Mouse (Mus musculus) left cerebral cortex, adult 8-10 months (tissue): Measurements from ENCODE around the gene Epn2. TPM values are rescaled to one million over a fixed set of nuclear protein-coding genes. Genes with fewer than 3 reads are reported as not detected.

Source experiments
- DNase-seq, 2 experiments: peaks; one replicate each; pipeline ENCODE4 v3.0.0; 2022; ENCODE audit warnings: low spot score in 2 of 2
- total RNA-seq, 4 experiments: library from RNA; stranded (reverse); gene quantifications; 2 replicates each; pipeline ENCODE4 v1.2.4; 2022

Epn2 gene
- total RNA-seq, 4 experiments from 2014 or later = 101 to 118 (median 107) TPM

DNA sequence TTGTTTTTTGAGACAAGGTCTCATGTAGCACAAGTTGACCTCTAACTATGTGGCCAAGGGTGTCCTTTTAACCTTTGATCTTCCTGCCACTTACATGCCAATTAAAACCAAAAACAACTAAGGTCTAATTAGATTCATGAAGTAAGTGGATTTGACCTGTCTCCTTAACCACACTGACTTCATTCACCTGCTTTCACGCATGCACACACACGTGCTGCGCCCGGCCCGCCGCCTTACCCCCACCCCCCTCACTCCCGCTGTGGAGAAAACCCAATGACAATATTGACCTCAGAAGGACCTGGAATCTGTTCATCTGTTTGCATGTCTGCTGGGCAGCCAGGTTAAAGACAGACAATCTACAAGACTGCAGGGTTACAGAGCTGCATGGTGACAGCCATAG, 38.8 kb downstream of the Epn2 start:
- DNase-seq = no peak

DNA sequence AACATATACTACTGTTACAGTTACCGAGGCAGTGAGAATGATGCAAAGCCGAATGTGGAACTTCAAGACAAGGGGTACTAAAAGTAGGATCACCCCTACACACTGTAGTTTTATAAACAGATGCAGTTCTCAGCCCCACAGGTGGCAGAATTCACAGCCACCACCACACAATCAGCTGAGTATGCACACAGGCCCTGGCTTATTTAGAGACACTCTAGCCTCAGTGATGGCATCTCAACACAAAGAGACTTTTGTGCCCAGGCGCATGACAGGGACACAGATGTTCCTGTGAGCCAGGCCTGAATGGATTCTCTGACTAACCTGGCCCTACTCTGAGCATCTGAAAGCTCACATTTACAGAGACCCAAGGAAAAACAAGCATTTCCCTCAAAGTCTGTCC, 42.1 kb downstream of the Epn2 start:
- peak in 1 of 2 experiments; percentile 70 for DNase-seq

DNA sequence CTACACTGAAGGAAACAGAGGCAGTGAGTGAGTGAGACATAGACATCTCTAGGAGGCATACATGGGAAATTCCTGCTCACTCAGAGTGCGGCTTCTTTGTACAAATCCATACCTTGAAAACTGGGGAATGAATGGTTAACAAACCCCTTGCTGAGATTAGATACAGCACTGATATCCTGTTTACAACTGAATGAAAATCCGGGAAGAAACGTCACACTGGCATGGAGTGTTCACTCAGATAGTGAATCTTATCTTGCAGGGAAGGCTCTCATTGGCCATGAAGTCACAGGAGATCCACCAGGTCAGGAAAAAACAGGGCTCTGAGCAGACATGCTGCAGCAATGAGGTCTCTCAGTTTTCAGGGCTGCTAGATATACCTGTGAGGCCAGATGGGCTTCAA, 42.5 kb downstream of the Epn2 start:
- DNase-seq = no peak

DNA sequence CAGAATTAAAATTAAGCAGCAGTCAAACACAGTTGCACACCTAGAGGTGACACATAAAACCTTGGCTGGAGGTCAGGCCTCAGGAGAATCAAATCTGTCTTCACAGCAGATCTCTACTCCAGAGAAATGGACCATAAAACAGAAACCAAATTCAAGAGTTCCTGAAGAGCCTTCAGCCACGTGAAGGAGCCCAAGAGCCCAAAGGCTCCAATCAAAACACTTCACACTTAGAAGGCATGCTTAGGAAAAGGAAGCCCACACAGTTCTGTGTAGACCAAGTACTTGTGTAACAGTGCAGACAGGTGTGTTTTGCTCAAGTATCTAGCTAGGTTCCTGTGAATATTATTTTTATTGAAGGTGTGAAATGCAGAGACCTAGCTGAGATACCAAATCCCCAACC, 44.0 kb downstream of the Epn2 start:
- no peak for DNase-seq

DNA sequence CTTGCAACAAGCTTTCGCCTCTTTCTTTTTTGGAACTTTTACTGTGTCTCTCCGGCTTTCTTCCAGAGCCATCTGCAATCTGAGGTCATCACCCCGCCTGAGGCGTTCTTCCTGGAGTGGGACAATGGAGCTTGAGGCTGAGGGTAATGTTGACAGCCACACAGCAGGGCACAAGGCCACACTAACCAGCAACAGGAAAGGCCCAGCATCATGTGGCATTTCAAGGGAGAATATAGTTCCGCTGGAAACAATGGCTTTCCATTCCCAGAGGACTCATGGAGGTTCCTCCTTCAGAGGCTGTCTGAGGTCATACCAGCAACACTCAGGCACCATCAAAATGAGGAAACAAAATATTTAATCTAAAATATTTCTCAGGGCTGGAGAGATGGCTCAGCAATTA, 45.9 kb downstream of the Epn2 start:
- no peak for DNase-seq

DNA sequence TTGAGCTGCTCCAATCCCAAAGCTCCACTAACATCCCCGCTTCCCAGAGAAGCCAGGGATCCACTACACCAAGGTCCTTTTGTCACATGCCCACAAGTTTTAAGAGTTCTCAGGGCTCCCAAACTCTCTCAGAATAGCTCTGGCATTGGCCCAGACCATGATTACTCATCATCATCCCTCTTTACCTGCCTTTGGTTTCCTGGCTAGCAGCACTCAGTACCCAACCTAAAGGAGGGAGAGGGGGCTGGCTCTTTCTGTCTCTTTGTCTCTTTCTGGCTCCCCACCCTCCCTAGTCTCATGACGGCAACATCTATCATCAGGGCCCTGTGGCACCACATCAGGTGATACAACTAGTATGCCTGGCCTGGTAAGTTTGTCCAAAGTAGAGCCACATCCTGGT, 46.7 kb downstream of the Epn2 start:
- no peak for DNase-seq

DNA sequence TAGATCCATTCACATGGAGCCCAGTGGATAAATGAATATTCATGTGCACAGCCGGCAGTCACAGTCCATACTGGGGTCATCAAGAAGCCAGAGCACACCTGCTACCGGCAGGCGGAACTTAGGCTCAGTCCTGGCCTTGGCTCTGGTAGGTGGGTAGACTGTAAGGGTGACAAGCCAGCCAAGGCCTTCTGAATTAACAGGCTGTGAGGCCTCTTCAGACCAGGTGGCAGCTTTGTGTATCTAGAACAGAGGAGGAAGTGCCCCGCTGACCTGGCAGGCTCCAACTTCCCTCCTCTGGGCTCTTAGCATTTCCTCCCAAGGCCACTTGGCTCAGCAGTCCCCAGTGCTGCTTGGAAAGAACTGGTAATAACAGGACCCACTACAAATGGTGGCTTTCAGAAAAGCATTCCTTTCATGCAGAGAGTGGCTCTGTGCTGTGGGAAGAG, 50.2 kb downstream of the Epn2 start:
- DNase-seq = peak in 1 of 2 experiments; percentile 44

DNA sequence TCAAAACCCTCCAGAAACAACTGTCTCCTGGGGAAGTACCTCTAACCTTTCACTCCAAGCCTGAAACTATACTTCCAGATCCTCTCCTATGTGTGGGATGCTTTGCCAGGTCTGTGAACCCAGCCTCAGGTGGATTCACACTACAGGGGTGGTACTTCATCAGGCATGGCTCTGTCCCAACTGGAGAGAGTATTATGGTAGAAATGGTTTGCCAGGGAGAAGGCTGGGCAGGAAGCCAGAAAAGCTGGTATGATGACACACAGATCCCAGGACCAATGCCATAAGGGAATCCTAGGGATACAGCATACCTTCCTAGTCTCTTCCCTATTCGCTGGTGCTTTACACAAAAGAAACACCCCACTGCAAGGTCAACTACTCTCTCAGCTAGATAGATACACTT, 52.6 kb downstream of the Epn2 start:
- DNase-seq = peak in 1 of 2 experiments; percentile 41

DNA sequence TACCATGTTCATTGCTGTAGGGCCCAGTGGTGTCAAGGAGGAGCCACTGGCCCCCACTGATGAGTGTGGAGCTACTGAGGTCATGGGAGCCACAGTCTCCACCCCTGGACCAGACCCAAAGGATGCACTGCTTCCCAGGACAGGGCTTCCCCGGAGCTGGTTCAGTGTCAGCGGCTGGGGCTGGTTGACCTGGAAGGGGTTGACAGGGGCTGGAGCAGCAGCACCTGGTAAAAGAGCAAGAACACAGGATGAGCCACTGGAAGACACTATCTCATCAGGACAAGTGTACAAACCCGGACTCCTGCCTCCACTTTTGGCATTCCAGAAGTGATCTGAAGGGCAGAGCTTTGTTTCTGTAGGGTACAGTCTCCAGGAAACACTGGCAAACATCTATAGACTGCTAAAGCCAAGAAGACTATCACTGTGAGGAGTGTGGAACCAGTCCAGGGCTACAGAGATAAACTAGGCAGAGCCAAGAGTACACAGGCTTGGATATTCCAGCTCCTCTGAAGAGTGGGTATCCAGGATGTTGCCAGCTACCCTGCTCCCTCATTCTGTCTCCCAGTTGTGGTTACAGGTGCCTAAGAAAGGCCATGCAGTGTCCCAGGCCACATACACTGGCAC, 59.9 kb downstream of the Epn2 start:
- no peak for DNase-seq

DNA sequence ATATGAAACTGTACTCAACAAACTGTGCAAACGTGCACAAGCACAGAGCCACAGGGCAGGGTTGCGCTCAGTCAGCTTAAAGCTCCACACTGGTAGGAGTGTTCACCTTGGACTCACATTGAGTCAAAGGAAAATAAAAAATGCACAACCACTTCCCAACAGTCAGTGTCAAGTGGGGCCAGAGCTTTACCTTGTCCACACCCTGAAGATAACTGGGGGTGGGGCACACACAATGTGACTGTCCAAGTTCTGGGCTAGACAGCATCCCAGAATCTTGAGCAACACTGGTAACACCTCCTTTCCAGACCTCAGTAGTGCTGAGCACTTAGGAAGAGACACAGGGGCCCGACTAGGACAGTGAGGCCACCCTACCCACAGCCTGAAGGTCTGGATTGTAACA, 60.6 kb downstream of the Epn2 start:
- DNase-seq = no peak

DNA sequence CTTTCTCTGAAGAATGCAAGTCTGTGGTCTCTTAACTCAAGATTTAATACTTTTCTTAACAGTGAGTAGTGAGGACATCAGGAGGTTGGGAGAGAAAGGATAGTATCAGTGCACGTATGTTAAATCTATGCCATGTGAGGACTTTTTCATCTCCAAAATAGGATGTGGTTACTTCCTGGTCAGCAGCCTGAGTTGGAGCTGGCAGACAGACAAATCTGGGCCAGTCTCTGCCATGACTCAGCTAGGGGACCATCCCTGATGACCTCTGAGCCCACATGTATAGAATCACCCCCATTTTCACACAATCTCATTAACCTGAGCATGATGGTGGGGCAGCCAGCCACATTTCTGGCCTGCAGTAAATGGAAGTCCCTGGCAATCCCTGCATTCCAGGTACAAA, 61.5 kb downstream of the Epn2 start:
- no peak for DNase-seq

DNA sequence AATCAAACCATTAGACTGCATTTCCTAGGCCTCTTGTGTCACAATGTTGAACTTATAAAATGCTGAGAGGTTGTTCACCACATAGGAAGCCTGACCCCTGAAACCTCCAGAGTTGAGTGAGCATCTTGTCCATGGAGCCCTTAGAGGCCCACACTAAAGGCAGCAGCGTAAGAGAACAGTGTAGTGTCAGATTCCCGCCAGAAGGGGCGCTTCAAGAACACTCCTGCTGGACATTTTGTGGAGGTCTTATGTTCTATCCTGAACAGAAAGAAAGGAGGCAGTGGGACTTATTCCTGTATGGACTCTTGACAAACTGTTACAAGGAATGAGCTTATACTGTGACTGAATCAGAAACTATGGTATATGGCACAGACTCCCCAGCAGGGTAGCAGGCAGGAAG, 64.5 kb downstream of the Epn2 start:
- DNase-seq = no peak

DNA sequence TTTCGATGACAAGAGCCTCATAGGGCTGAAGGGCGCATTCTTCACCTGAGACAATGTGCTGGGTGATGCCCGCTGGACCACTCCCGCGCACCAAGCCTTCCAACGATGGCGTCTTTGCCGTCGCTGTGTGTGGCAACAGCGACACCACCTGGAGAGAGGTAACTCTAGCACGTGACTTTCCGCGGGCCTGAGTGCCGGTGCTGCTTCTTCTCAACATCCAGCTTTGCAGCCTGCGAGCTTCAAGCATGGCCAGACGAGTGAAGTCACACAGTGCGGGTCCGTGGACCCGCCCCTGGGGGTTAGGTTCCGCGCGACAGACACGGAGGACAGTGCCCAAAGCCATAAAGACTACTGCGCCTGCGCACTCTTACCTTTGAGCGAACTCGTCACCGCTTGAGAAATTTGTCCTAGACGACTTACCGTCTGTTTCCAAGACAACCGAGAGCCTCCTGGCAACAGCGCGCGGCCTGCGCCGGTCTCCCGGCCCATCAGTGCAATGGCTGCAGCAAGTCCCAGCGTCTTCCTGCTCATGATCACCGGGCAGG, 74.7 kb downstream of the Epn2 start, which contains the start of gene B9d1:
B9d1 (plus strand) TSS at position 432 of the 545 bp plus-strand sequence.
- DNase-seq = peak; percentile 96 to 97

DNA sequence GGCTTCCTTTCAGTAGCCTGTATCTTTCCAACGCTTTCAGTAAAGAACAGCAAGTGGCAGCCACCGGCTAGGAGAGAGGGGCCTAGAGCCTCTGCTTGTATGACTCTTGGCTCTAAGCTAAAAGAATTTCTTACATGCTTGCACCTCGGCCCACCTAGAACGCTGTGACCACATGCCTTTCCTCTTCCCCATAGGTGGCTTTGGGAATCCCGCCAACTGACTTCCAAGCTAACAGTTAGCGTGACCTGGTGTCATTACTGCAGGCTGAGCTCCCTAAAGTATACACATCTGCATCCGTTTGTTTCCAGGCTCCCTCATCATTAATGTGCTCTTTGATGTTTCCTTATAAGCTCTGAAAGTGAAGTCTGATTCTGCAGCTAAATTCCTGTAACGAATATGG, 75.6 kb downstream of the Epn2 start:
- DNase-seq = no peak

DNA sequence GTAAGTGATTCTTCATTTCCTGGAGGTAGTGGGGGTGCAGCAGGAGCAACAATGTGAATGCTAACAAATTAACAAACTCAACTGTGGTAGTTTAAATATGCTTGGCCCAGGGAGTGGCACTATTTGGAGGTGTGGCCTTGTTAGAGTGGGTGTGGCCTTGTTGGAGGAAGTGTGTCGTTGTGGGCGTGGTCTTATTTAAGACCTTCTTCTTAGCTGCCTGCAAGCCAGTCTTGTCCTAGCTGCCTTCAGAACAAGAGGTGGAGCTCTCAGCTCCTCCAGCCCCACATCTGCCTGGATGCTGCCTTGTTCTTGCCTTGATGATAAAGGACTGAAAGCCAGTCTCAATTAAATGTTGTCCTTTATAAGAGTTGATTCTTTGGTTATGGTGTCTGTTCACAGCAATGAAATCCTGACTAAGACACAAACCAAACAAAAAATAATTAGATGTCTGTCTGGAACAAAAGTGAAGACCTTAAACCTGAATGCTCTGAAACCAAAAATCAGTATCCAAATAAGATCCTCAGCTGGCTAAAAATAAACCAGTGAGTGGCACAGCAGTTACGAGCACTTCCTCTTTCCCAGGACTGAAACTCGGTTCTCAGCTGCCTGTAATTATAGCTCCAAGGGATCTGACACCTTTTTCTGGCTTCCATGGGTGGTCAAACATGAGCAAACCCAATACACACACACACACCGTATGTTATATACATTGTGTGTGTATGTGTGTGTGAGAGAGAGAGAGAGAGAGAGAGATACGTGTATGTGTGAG, 80.6 kb downstream of the Epn2 start:
- no peak for DNase-seq

DNA sequence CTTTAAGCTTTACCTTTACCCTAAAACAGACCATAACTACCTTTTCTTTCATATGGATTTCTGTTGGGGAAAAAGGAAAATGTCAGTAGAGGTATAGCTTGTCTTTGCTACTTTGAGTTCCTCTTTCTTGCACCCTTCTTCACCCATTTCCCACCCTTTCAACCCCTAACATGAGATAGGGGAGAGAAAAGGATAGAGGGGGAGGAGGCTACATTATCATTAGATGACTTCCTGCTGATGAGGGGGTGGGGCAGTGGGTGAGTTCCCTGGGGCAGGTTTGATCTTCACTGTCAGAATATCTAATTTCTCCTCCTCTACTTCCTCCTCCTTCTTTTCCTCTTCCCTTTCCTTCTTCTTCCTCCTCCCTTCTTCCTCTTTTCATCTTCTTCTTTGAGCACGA, 82.0 kb downstream of the Epn2 start:
- DNase-seq = no peak

DNA sequence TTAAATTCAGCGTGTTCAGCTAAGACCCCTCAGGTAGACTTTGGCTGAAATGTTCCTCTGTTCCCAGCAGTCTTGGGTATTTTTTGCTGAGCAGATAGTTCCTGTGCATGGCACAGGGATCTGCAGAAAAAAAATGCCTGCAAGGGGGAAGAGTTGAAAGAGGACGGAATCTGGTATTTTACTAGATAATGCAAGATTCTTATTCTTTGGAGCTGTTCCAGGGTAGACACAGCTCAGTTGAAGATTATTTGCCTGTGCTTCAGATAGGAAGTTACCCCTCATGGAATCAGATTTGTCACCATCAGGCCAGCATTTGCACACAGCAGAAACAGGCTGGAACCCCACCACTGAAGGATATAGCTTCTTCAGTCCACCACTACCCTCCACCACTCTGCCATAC, 84.0 kb downstream of the Epn2 start:
- no peak for DNase-seq

DNA sequence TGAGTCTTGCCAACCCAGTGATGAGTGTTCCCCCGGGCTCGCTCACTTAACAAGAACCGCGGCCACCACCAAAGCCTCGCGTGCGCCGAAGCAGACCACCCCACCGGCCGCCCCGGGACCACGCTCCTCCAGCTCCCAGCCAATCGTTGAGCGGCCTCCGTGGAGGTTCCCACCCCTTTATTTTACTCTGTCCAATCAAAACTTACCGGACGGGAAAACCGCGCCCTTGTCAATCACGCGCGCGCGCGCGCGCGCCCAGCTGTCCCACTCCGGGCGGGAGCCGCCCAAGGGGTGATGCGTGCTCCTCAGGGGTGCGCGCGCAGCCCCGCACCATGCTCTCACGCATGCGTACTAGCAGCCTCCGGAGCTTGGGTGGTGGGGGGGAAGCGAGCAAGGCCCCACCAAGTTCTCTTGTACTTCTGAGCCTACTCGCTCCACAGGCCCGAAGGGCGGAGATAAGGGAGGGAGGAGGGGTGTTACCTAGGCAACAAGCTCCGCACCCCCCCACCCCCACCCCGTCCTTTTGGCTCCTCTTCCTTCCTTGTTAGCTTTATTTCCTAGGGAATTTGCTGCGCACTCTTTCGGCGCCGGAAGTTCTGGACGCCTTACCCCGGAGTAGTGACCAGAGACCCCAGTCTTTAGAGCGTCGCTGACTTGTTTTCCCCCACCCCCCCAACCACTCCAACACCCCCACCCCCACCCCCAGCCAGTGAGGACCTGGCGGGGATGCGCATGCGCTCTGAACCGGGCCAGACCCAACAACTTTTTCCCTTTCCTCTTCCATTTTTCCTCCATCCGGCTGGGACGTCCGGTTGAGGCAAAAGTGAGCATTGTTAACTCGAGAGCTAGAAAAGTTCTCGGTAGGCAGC, 85.1 kb downstream of the Epn2 start, which contains the start of gene Mapk7:
Mapk7 (minus strand) TSS at position 278 of the 869 bp plus-strand sequence.
- peak; percentile 86 to 96 for DNase-seq

DNA sequence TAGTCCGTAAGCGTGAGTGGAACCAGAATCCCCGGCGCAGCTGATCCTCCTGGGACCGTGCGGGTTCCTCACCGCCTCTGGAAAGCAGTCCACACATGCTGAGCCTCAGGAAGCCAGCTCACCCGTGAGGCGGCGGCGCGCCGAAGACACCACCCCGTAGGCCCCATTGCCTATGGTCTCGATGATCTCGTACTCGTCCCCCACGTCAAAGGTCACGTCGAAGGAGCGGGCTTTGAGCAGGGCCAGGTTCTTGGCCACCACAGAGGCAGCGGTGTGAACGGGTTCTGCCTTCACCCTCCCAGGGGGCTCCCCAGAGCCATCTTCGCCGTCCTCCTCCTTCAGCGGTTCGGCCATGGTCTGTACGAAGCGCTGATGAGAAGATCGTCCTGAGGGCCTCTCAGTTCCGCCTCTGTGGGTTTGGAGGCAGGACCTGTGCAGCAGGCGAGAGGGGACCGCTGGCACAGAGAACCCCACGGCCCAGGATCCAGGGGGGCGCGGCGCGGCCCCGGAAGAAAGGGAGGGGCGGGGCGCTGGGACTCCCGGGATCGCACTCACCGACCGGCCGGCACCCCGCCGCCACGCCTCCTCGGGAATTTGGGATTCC, 85.9 kb downstream of the Epn2 start:
- DNase-seq = peak; percentile 47 to 53

DNA sequence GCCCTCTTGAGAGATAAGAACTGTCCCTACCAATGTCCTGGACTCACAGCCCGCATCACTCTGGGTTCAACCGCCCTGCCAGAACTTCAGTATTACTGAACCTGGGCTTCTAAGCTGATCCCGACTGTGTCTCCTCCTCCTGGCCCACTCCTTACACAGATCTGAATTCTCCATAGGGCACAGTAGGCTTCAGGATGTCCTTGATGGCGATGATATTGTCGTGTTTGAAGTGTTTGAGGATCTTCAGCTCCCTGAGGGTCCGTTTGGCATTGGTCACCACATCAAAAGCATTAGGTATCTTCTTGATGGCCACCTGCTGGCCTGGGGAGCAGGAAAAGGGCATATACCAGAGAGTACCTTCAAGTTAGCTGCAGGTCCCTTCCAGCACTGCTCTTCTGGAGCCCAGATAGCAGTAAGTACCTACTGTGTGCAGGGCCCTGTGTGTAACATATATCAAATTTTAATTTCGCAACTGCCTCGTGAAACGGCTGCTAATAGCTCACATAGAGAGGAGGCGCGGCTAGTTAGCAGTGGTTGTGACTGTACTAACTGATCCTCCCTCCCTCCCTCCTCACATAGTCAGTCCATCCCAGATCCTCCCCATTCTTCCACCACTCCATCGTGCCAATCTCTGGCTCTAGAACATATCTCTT, 86.6 kb downstream of the Epn2 start:
- no peak for DNase-seq
